Mouse (Mus musculus) layer of hippocampus, adult 9-11 months (tissue): ENCODE data around the gene Idua.
"Not testable (repeated sequence)": the region's sequence is repeated elsewhere in the genome, so short reads cannot be mapped to it uniquely, and the experiment has no call there.

Experiments used
- DNase-seq: peaks from one replicate; pipeline ENCODE4 v3.0.0; 2022

Idua gene

DNA sequence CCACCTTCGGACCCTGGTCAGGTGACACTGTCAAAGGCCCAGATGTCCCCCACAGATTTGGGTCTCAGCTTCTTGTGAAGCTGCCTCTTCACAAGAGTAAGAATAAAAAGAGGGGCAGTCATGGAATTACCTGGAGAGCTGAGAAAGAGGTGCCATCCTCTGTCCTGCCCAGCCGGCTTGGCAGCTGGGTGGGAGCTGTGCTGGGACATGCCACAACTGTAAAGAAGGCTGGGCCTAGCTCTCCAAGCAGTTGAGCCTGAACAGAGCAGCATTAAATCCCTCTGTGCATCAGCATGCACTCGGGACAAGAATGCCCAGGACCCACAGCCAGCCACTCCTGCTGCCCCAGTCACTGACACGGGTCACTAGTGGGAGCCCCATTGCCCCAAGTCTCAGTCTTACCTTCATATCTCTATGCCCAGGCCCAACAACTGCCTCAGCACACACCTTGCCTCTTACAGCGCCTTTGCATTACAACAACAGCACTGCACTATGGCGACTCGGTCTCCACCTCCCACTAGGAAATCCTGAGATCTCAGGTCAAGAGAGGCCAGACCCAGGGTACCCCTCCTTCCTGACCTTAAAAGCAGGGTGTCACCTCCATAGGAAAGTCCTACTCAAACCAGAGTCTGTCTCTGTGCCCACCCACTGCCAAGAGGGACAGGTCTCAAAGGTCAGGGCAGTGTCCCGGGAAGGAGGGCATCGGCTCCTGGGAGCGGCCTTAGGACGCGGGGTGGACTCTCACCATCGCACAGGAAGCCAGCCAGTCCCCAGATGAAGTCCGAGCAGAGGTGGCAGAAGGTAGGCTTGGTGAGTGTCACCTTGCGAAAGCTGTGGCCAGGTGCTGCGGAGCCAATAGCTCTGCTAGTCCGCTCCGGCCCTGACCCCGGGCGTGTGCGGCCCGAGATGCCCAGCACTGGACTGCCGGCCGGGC, at the start of gene Idua:
Gene Idua (plus strand): TSS at position 634 of the 934 bp plus-strand sequence.
- no peak for DNase-seq

DNA sequence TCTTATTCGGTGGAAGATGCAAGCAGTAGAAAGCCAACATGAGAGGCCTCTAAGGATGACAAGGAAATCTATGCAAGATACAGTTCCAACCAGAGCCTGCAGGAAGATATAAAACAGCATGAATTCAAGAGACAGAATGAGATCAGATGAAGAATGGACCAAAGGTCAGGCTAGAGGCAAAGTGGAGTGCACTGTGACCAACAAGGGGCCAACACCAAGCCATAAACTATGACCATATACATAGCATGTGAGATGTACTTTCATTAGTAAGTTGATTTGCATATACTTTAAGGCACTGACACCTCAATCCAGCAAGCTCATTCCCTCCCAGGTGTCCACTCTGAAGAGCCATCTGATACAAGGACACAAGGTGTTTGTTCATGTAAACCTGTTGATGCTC, 49.7 kb upstream of the Idua start:
- no peak for DNase-seq

DNA sequence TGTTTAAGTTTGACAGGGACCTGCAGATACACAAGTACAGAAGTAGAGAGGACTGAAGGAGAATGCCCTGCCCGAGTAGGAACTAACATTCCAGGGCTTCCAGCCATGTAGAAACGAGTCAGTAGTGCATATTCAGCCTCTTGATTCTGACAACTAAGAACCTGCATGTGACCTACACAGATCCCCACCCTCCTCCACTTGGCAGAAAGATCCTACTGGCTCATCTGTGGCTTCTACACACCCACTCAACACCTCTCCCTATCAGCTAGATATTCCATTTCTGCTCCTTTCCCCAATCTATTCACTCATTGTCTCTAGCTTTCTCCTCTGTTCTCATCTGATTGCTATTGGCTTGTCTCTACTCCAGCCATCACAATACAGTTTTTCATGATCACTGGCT, 38.3 kb upstream of the Idua start:
- peak; percentile 15 for DNase-seq

DNA sequence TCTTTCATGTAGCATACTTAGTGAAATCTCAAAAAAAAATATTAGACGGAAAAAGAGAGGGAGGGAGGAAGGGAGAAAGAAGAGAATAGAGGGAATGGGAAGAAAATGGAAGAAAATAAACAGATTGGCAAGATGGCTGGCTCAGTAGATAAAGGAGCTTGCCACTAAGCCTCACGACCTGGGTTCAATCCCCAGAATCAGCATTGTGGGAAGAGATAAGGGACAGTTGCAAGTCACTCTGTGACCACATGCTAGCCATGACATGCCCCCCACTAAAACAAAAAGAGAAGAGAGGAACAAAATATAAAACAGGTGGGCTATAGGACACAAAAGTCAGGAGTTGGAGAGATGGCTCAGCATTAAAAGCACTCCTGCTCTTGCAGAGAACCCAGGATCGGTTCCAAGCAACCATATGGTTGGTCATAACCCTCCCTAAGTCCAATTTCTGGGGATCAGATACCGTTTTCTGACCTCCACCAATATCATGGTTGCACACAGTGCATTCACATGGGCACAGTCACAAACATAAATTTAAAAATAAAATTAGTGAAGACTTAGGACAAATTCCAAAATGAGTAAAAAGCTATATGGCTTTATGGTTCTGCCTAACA, 34.0 kb upstream of the Idua start:
- no peak for DNase-seq

DNA sequence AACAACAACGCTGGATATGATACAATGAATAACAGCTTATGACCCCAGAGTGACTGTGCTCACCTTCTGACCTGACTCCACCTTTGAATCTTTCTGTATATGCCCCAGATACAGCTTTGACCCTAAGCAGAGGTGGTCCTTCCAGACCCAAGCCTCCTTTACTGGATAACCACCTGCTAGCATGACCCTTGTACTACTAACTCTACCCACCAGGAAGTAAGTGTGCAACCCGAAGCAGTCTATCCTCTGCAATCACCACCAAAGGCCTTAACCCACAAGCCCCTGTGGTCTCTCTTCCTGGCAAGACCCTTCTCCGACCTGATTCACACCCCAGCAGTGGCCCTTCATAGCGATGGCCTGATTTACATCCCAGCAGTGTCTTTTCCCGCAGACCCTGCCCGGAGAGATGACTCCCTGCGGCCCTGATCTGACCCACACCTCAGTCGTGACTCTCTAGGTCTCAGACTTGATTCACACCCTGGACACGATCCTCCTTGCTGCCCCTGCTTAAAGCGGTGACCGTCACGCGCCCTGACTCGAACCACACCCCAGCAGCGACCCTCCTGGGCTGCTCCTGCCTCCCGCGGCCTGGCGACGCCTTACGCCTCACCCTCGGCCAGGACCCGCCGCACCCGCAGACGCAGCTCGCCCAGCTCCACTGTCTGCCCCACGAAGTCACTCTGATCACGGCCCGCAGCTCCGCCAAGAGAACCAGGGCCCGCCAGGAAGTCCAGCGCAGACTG, 31.1 kb upstream of the Idua start:
- no peak for DNase-seq

DNA sequence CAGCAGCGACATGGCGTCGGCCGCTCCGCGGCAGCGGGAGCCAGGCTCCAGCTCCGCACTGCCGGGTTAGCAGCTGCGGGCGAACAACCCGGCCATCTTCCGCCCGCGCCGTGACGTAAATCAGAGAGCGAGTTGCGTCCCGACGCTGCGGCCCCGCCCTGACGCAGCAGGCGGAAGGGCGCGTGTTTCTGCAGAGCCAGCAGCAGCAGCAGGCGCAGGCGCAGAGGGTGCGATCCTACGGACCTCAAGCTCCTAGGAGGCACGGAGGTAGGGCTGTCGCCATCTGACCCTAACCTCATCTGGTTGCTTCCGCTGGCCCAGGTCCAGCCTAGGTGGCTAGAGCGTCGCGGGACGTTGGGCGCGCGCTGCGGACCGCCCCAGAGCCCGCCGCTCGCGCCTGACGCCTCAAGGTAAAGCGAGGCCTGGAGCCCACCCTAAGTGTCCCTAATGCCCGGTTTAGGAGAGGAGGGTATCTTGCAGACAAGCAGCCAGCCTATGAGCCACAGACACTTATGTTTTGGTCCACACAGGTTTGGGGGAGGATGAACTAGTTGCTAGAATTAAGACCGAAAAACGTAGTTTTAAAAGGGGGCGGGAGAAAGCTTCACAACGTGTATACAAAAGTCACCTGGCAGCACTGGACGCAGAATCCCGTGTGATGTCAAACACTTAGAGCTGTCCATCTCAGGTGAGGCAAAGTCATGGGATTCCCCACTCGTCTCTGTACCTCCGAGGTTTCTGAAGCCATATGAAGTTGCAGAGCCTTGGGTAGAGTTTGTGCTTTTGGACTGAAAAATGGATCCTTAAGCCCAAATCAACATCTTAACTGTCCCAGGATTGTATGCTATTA, 30.3 kb upstream of the Idua start, which contains the start of the genes Gak and Tmem175:
Gene Gak (minus strand): TSS at position 122 of the 850 bp plus-strand sequence.
Gene Tmem175 (plus strand): TSS at position 137 of the 850 bp plus-strand sequence.
- peak; percentile 94 for DNase-seq

DNA sequence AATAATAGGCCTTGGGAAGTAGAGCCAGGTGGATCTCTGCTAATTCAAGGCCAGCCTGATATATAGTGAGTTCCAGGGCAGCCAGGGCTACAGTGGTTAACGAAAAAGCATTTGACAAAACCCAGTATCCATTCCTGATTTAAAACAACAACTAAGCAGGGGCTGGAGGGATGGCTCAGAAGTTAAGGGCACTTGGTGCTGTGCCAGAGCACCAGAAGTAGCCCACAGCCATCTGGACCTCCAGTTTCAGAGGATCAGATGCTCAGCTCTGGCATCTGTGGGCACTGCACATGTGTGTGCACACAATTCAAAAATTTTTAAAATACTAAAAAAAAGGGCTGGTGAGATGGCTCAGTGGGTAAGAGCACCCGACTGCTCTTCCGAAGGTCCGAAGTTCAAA, 26.5 kb upstream of the Idua start:
- DNase-seq: no peak

DNA sequence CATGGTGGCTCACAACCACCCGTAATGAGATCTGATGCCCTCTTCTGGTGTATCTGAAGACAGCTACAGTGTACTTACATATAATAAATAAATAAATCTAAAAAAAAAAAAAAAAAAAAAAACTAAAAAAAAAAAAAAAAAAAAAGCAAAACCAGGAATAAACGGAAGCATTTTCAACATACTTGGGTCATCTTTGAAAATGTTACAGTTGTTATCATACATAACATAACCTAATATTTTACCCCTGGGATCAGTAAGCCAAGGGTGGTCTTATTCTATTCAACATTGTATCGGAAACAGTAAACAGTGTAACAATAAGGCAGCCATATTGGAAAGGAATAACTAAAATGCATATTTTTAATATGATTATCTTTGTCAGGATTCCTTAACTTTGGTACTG, 26.0 kb upstream of the Idua start:
- not testable (repeated sequence) for DNase-seq

DNA sequence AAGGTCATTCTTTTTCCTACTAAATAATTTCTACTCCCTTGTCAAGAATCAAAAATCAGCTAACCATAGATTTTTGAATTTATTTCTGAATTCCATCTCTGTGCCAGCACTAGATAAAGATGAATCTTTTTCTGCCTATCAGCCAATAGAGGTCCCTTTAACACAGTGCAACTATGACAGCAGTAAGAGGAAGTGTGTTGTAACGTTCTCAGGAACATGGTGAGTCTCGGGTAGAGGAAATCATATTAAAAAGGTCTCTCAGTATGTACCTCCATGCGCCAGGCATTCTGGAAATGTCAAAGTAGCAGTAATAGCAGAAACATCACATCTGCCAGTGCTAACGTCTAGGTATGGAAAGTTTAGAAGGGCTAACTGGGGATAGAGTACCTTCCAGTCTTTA, 24.0 kb upstream of the Idua start:
- DNase-seq: no peak

DNA sequence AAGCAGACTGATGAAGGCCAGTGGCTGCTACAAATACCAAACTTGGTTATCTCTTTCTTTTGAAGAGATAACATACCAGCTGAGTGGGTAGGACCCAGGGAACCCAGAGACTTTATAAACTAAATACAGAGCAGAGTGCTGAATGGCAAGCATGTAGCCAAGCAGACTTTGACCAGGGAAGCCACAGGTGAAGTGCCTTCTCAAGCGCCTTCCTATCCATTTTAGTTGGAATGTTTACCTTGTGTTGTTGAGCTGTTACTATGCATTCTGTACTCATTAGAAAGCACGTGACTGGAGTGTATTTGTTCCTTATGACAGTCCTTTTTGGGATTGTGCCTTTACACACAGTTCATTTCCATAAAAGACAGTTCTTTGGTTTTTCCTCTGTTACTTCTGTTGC, 16.5 kb upstream of the Idua start:
- DNase-seq: no peak

DNA sequence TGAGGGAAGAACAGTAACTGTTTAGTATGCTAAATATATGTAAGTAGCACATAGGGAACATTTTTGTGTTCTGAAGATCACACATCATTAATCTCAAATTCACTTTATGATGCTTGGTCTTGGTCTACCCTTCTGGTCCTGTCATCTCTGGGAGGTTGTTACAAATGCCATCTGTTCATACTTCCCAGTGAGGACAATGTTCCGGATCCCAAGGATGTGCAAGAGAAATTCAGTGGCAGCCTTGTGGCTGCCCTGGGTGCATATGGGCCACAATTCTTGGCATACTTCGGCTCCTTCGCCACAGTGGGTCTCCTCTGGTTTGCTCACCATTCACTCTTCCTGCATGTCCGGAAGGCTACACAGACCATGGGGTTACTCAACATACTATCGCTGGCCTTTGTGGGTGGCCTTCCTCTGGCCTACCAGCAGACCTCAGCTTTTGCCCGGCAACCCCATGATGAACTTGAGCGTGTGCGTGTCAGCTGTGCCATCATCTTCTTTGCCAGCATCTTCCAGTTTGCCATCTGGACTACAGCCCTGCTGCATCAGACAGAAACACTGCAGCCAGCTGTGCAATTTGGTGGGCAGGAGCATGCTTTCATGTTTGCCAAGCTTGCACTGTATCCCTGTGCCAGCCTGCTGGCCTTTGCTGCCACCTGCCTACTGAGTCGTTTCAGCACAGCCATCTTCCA, 14.3 kb upstream of the Idua start:
- peak; percentile 46 for DNase-seq

DNA sequence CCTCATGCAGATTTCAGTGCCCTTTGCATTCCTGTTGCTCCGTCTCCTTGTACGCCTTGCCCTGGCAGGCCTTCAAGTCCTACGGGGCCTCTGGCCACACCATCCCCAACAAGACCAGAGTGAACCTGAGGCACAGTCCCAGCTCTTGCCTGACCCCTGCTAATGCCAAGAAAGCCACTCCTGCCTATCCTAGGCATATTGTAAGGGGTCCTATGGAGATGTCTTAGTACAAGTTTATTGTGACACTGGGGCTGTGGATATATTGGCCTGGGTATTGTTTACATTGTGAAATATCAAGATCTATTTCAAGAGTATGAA, 13.8 kb upstream of the Idua start:
- DNase-seq: no peak

DNA sequence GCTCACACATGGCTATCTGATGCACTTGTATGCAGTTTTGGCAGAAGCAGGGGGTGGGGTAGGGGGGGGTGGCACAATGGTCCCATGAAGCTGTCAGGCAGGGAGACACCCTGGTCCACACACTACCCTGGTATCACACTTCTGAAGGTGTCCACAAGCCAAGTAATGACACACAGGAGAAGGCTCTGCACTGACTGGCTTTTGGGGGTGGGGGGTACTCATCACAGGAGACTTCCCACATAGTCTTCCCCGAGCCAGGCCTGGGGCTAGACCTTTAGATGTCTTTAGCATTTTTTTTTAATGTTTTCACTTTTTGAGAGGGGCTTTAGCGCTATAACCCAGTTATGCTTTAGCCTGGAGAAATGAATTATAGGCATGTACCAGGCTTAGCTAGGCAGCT, 12.8 kb upstream of the Idua start:
- DNase-seq: no peak

DNA sequence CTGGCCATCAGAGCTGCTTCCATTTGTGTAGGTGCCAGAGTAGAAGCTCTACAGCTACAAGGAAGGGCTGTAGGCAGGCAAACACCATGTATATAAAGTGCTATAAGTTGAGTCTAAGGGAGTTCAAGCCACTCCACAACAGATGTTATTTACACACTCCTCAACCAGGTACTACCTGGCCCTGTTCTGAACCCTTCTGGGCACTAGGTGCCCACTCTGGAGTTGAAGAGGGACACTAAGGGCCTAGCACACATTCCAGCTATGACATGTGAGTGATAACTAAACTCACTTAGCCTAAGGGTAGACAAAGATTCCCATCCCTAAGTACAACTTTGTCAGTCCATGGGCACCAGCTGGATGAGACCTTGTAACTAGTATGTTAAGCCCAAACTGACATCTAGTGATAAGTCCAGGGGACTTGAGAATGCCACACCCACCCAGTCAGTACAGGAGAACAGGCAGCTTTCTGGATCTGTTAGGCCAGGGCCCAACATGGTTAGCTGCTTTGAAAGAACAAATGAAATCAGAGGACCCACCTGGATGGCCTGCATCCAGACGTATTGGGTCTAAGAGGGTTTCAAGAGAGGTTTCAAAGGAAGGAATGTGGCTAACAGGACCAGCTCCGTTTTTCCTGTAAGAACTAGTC, 12.2 kb upstream of the Idua start:
- DNase-seq: no peak

DNA sequence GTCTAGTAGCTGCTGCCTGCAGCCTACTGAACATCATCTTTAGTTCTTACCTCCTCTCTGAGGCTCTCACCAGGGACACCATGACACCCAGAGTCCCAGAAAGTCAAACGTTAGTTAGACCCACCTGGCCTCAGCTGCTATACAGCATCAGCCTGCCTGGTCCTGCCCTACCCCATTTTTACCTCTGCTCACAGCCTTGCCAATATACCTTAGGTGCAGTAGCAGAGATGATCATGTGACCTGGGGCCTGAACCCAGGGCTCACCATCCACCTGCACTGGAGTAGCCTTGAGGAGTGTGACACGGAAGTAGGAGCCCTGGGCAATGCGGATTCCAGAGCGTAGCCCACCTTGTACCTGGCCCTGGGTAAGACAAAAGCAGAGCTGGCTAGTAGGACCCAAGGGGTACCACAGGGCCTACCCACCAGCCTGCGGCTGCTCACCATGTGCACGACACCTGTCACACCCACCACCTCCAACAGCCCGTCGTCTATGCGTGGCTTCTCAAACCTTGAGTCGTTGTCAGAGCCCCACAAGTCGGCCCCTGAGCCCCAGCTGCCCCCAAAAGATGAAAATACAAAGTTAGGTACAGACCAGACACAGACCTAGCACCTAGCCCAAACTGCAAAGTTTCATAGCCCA, 11.1 kb upstream of the Idua start:
- DNase-seq: no peak

DNA sequence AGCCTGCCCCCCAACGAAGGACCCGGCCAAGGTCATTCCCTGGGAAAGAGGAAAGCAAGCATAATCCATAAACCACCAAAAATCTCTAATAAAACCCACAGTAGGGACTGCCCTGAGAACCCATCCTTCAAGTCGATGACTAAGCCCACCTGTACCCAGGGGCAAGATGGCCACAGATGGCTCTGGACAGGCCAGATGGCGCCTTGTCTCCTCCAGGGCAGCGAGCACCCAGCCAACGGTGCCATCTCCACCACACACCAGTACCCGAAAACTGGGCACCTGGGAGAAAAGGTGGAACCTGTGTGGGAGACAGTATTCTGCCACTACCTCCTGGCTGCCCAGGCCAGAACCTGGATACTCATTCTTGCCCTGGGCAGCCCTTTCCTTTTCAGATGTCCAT, 9.8 kb upstream of the Idua start:
- DNase-seq: no peak

DNA sequence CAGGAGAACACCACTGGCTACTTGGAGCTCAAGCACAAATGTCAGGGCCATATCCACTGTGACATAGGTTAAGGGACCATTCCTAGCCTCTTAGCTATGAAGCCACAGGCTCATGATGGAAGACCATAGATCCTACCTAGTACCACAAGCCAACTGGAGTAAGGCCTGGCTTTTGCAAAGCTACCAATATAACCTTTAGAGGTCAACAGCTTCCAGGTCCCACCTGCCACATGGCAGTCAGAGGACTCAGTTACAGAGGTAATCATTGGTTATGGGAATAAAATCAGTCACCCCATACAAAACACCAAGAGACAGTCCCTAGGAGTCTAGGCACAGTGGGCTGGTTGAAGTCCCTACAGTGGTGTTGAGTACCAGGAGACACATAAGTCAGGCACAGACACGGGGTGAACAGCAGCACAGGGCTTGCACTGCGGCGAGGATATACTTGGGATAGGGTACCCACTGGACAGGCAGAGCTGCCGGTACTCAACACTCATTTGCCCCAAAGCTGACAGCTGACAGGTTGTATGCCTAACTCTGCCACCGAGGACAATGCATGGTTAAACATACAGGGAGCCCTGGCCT, 8.9 kb upstream of the Idua start:
- no peak for DNase-seq

DNA sequence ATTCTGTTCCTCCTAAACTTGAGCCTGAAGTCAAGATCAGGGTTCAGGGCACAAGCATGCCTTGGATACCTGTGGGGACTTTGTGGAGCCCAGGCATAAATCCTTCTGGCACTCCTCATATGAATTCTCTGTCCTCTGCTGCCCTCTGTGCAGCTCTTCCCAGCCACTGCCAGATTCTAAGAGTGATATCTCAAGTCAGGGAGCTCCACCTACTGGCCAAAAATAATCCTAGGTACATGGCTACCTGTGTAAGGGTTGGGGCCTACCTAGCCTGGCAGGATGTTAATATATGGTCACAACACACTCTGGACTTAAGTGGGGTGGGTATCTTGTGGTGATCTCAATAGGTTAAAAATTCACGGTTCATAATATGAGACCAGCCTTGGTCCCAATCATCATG, 8.3 kb upstream of the Idua start:
- no peak for DNase-seq

DNA sequence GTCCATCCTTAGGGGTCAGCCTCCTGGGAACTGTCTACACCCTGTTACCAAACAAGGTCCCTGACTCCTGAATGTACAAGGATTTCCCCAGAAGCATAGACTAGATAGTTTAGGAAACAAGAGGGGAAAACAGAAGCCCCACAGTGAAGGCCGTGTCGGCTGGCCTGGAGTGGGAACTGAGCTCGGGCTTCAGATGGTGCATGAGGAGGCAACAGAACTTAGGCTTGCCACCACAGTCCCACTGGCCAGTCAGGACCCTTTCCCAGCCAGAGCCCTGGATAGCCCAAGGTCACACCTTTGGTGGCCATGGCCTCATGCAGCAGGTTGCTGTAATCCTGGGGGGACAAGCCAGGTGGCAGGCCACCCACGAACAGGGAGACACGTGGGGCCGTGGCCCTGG, 6.8 kb upstream of the Idua start:
- no peak for DNase-seq

DNA sequence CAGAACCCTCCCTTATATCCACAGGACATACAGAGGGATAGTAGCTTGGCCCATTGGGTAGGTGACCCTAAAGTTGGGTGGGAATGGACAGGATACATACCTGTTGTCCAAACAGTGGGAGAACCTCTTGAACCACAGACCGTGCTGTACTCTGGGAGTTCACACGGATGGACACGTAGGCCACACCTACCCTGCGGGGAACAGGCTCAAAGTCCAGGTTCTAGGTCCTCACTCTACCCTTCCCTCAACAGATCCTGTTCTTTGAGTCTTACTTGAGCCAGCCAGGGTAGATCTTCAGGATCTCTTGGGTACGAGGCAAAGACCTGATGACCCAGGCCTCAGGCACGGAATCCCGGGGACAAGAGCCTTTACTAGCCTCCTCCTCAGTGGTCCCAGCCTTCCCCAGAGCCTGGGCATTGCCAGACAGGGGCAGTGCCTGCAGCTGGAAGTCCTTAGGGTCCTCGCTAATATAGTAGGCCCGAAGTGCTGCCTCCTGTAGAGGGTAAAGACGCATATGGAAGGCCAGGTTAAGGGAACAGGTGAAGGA, 5.6 kb upstream of the Idua start:
- no peak for DNase-seq
